Mouse (Mus musculus) heart, adult 8-10 months (tissue): ENCODE measurements around the gene Prx. TPM values are rescaled to one million over a fixed set of nuclear protein-coding genes. Genes with fewer than 3 reads are reported as not detected.
A peak's percentile ranks its signal among the peaks of the same experiment; 100 is the strongest.
"Not testable (repeated sequence)": the region's sequence is repeated elsewhere in the genome, so short reads cannot be mapped to it uniquely, and the experiment has no call there.

Experiments used
- DNase-seq: peaks from one replicate; pipeline ENCODE4 v3.0.0; 2022; ENCODE audit warnings: low spot score
- total RNA-seq, 4 experiments: library from RNA; stranded (reverse); gene quantifications; 2 replicates each; pipeline ENCODE4 v1.2.4; 2022

Gene Prx
- total RNA-seq, 4 experiments from 2014 or later, result 0.75 to 1.0 (median 0.80) TPM

DNA sequence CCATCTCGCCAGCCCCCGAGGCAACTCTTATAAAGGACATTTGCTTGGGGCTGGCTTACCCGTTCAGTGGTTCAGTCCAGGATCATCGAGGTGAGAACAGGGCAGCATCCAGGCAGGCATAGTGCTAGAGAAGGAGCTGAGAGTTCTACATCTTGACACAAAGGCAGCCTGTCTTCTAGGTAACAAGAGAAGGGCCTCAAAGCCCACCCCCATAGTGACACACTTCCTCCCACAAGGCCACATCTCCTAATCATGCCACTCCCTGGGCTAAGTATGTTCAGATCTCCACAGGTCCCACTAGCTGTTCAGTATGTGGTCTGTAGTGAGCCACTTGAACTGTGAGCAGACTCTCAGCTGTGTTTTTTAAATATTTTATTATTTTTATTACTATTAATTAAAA, 15.3 kb upstream of the Prx start:
- DNase-seq, result no peak

DNA sequence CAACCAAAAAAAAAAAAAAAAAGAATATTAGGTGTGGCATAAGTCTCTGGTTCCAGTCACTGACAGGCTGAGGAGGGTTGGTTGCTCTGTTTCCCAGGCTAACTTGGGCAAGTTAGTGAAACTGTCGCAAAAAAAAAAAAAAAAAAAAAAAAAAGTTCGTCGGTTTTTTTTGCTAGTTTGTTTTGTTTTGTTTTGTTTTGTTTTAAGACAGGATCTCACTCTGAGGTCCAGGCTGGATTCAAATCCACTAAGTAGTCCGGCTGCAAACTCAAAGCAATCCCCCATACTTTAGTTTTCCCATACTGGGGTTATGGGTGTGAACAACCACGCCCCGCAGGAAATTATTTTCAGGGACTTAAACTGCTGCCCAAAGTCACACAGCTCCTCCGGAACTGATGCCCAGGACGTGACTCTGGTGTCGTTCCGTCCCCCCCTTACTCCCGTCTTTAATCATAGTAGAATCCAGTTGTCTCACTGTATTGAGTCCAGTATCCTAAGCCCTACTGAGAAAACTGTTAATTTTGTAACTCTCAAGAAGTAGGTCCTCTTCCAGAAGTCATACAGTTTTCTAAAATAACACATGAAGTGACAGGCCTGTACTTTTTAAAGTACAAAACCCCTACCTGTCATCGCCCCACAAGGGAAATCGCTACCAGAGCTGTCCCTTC, 12.9 kb upstream of the Prx start:
- DNase-seq, result peak; percentile 64

DNA sequence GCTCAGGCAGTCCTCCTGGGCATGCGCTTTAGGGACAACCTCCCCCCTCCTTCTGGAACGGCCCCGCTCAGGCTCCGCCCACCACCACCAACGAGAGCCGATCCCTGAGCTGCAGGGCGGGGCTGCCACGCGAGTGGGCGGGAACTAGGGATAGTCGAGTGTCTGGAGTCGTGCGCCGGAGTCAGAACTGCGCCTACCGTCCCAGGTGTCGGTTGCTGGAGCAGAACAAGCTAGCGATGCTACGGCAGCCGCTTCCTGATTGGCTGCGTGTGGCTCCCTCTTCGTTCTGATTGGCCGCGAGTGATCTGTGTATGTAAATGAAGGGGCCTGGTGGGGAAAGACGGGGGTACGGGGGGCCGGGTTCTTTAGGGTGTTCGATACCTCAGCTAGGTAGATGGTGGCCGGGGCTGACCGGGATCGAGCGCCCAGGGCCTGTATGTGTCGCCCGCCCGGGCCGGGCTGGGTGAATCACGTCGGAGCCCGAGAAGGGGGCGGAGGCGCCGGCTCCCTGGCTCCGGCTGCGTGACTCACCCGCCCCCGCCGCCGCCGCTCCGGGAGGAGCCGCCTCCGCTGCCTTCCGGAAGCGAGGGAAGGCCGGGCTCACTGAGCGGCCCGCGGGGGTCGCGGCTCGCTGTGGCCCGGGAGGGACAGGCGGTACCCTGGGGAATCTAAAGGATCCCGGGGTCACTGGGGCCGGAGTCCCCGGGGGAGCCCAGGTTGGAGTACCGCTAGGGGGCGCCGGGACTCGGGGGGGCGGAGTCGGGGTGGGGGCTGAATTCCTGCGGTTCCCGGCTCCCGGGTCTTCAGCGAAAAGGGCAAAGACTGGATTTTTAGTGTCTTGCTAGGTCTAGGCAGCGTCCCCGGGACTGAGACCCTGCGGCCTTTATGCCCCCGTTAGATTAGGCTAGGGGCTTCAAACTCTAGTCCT, 12.1 kb upstream of the Prx start, which contains the start of gene Sertad1:
Gene Sertad1 (plus strand): TSS at position 141 of the 928 bp plus-strand sequence.
- peak; percentile 100 for DNase-seq

- DNase-seq, result no peak
Observed at GRCm38 (mm10) chr7:27487740-27488268, 11.3 kb upstream of the Prx start.

GRCm38 (mm10) chr7:27489270-27489869, 9.8 kb upstream of the Prx start:
- DNase-seq, result no peak

DNA sequence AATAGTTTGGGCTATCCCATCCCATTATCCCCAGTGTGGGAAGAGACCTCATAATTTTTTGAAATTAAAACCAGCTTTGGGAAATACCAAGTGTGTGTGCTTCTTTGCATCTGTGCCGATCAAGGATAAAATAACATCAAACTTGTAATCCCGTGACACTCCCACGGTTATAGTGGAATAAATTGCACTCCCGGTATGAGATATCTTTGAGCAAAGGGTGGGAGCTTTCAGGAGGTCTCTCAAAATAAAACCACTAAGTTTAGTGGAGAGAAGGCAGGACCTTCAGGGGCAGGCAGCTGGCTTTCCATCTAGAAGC, 8.9 kb upstream of the Prx start:
- no peak for DNase-seq

DNA sequence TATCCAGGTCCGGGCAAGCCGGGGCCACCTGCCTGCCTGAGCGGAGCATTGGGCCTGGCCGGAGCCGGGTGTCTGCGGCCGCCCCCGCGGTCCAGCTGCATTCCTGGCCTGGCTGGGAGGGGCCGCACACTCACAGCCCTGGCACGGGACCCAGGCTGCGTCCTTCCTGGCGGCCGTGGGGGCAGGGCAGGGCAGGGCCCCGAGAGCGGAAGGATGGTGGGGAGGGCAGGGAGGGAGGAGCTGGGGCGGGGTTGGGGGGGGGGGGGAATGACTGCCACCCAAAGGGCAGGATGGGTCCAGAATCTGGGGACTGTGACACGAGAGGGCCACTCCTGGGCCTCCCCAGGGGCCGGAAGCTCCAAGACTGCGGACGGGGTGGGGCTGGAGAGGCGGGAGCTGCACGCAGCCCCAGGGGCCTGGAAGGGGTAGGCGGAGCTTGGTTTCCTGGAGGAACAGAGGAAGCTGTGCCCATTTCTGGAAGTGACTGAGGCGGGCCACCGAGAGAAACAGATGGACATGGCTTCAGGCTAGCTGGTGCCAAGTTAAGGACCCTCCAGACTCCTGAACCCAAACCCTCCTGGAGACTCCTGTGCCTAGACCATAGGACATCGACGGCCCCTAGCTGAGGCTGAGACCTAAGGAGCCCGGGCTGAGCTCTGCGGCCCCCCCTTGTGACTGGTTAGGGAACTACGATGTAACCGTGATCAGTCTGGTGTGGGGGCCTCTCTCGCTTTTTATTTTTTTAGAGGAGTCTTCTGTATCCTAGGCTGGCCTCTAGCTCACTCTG, 8.4 kb upstream of the Prx start:
- peak; percentile 94 for DNase-seq

- DNase-seq, result no peak
Observed at GRCm38 (mm10) chr7:27491856-27492255, 7.3 kb upstream of the Prx start.

- no peak for DNase-seq
Observed at GRCm38 (mm10) chr7:27493022-27493421, 6.1 kb upstream of the Prx start.

DNA sequence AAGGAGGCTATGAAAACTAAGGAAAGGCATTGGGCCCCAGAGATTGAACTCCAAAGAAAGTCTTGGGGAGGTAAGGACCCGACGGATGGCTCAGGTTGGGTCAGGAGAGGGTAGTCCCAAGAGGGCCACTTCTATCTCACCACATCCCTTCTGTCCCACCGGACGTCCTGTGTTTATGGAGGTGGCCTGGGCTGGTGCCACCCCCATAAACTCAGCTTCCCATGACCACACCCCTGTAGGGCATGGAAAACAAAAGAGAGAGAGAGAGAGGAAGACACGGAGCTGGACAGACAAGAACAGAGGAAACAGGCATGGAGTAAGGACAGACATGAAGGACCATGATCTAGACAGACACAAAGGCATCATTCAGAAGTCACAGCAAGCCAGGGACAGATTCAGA, 5.7 kb upstream of the Prx start:
- DNase-seq, result no peak

DNA sequence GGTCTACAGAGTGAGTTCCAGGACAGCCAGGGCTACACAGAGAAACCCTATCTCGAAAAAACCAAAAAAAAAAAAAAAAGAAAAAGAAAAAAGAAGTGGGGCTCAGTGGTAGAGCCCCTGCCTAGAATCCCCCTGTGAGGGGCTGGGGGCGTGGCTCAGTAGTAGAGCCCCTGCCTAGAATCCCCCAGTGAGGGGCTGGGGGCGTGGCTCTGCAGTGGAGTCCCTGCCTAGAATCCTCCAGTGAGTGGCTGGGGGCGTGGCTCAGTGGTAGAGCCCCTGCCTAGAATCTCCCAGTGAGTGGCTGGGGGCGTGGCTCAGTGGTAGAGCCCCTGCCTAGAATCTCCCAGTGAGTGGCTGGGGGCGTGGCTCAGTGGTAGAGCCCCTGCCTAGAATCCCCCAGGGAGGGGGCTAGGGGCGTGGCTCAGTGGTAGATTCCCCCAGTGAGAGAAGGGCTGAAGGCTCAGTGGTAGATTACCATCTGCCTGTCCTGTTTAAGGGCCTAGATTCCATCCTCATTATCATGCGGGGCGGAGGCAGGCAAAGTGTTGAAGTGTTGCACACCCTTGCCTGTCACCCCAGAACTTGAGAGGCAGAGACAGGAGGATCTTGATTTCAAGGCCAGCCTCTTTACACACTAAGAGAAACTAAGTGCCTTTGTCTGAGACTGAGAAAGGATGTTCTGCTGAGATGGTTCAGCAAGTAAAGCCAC, 4.3 kb upstream of the Prx start:
- not testable (repeated sequence) for DNase-seq

DNA sequence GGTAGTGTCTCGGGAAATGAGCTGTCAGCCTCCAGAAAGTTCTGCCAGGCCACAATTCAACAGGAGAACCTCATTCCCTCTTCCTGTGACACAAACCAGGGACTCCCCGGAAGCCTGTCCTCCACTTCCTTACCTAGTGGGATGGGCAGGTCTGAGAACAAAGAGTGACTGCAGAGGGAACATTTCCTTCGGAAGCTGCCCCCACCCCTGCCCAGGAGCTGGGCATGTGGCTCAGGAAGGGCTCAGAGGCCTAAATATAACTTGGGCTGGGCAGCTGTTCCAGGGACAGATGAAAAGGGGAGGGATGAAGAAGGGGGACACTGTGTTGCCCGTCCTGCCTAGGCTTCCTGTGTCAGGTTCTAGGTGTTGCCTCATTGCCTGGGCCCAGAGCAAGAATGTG, 2.5 kb downstream of the Prx start:
- DNase-seq, result peak; percentile 61

DNA sequence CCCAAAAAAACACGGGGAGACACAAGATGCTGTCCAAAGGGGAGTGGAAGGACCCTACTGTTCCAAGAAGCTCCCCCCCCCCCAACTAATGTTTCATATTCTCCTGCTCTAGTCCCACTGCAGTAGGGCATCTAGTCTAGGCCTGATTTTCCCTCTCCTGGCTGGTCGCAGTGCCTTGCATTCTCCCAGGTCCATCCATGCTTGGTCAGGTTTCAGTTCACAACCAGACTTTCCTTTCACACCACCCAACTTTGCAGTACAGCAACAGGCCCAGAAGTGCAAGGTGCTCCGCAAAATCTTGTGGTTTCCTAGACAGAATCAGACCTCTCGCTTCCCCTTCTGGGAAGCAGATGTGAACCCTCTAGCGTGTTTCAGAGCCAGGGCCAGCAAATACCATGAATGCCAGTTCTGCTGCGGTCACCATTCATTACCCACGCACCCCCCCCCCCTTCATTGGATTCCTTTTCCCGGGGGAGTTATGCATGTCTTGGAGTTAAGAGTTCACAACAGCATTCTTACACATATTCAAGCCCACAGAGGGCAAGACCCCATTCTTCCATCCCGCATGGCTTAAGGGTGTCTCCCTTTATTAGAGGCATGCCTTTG, 7.7 kb downstream of the Prx start:
- no peak for DNase-seq

DNA sequence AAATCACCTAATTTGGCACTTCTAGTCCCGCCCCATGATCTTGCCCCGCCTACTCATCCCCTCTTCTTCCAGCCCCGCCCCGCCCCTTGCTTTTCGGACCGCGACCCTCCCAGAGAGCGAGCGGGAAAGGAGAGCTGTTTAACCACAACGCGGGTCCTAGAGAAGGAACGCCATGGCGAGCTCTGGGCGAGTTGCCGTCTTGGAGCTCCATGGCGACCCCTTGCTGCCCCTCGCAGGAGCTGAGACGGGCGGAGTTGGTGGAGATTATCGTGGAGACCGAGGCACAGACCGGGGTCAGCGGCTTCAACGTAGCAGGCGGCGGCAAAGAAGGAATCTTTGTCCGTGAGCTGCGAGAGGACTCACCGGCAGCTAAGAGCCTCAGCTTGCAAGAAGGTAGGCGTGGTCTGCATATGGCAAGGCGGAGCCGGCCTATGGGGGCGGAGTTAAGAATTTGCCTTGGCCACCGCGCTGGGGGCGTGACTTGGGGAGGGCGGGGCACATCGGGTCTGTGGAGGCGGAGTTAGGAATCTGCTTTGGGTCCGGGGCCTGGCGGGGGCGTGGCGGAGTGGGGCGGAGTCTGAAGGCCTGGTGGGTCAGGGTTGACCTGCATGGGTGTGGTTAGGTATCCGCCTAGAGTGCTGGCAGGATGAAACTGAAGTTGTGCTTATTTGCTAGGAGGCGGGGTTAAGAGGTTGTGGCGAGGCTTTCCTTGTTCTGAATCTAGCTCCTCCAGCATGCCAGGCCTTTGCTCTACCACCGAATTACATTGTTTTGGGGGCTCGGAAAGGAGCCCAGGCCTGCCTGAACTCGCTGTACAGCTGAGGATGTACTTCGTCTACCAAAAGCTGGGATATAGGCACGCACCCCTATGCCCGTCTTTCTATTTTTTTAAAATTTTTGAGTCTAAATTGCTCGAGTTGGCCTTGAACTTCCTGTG, 8.9 kb downstream of the Prx start:
- peak; percentile 98 for DNase-seq

- peak; percentile 61 for DNase-seq
Observed at GRCm38 (mm10) chr7:27508648-27509005, 9.5 kb downstream of the Prx start.

DNA sequence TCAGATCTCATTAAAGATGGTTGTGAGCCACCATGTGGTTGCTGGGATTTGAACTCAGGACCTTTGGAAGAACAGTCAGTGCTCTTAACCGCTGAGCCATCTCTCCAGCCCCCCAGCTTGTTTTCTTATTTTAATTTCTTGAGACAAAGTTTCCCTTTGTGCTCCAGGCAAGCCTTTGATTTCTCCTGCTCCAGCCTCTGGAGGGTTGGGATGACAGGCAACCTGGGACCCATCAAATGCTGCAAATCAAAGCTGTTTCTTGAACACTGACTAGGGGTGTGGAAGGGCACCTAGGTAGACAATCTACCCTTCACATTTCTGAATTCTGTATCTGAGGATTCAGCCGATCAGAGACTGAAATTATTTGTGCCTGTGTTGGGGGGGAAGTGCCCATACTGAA, 11.7 kb downstream of the Prx start:
- DNase-seq, result no peak

DNA sequence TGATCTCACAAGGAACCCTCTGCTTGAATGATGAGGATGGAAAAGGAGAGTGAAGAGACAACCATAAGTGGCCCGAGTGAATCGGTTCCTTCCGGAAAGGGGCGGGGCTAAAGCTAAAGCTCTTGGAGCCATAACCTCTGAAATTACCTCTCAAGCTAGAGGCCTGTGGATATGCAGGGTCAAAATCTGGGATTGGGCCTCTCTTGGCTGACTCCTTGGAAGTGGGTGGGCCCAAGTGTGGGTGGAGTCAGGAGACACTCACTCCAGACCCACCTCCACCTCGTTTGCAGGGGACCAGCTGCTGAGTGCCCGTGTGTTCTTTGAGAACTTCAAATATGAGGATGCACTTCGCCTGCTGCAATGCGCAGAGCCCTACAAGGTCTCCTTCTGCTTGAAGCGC, 15.8 kb downstream of the Prx start:
- DNase-seq, result no peak

GRCm38 (mm10) chr7:27518314-27518713, 19.2 kb downstream of the Prx start:
- DNase-seq, result no peak

DNA sequence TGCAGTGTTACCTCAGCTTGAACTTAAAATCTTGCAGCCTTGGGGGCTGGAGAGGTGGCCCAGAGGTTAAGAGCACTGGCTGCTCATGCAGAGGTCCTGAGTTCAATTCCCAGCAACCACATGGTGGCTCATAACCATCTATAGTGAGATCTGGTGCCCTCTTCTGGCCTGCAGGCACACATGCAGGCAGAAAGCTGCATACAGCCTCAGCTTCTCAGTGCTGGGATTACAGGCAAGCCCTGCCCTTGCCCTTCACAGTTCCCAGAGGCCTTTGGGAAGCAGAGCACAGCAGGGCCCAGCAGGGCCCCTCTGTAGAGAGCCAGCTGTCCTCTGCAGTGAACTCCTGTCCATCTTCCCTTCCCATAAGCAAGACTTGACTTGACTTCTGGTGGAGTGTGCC, 21.0 kb downstream of the Prx start:
- no peak for DNase-seq

GRCm38 (mm10) chr7:27520599-27520998, 21.5 kb downstream of the Prx start:
- DNase-seq, result no peak
